Mouse (Mus musculus) urinary bladder, postnatal 10 days (tissue): ENCODE measurements around the gene Nwd2.

Experiments
- DNase-seq: peaks from one replicate; pipeline ENCODE4 v3.0.0; 2022; ENCODE audit warnings: low spot score

The Nwd2 gene

GRCm38 (mm10) chr5:63828380-63829185 lies 179.7 kb downstream of the Nwd2 start:
- DNase-seq = no peak

- no peak for DNase-seq
Observed at GRCm38 (mm10) chr5:63831054-63831453, 182.2 kb downstream of the Nwd2 start.

GRCm38 (mm10) chr5:63833955-63834354 lies 185.1 kb downstream of the Nwd2 start:
- DNase-seq = no peak

GRCm38 (mm10) chr5:63834435-63834834 lies 185.5 kb downstream of the Nwd2 start:
- no peak for DNase-seq

GRCm38 (mm10) chr5:63837115-63837514 lies 188.2 kb downstream of the Nwd2 start:
- no peak for DNase-seq

GRCm38 (mm10) chr5:63837851-63838250 lies 188.9 kb downstream of the Nwd2 start:
- DNase-seq = no peak

- DNase-seq = no peak
Observed at GRCm38 (mm10) chr5:63839801-63840416, 191.0 kb downstream of the Nwd2 start.

- DNase-seq = no peak
Observed at GRCm38 (mm10) chr5:63847080-63847479, 198.2 kb downstream of the Nwd2 start.

- DNase-seq = no peak
Observed at GRCm38 (mm10) chr5:63847541-63848226, 198.8 kb downstream of the Nwd2 start.

GRCm38 (mm10) chr5:63858901-63859300 lies 210.0 kb downstream of the Nwd2 start:
- no peak for DNase-seq
